Mouse (Mus musculus) liver, postnatal 0 days (tissue): ENCODE results near the gene Mak. TPM values are rescaled to one million over a fixed set of nuclear protein-coding genes. Genes with fewer than 3 reads are reported as not detected.

Source experiments
- ATAC-seq: fragments of 200-750 bp; cut with Nextera tagmentation; 2 replicates; pipeline ENCODE4 v1.8.0; 2017; ENCODE audit warnings: mild to moderate bottlenecking, moderate library complexity
- DNase-seq: peaks from one replicate; pipeline ENCODE4 v3.0.0-alpha.2; 2016
- H3K27ac ChIP-seq: fragments of 300-500 bp; sonication (generic); 2 replicates; pipeline ENCODE4 v1.5.1; 2014; ENCODE audit warnings: antibody characterized with exemption, moderate library complexity, mild to moderate bottlenecking, low read depth
- H3K27me3 ChIP-seq: fragments of 300-500 bp; sonication (generic); 2 replicates; pipeline ENCODE4 v1.6.1; 2014; ENCODE audit warnings: low read length, control low read depth, mixed read lengths; ENCODE audit not compliant: insufficient read depth
- H3K36me3 ChIP-seq: fragments of 300-500 bp; sonication (generic); replicated peaks from 2 replicates; pipeline ENCODE4 v1.6.1; 2014; ENCODE audit warnings: mild to moderate bottlenecking, control low read depth, low read length, moderate library complexity, mixed read lengths; ENCODE audit not compliant: insufficient read depth
- H3K4me1 ChIP-seq: fragments of 300-500 bp; sonication (generic); 2 replicates; pipeline ENCODE4 v1.6.1; 2014; ENCODE audit warnings: antibody characterized with exemption, mild to moderate bottlenecking, control low read depth; ENCODE audit not compliant: insufficient read depth
- H3K4me2 ChIP-seq: fragments of 300-500 bp; sonication (generic); 2 replicates; pipeline ENCODE4 v1.6.1; 2014; ENCODE audit warnings: low read depth, mild to moderate bottlenecking, low read length, moderate library complexity, mixed read lengths
- H3K4me3 ChIP-seq: fragments of 300-500 bp; sonication (generic); 2 replicates; pipeline ENCODE4 v1.5.1; 2014; ENCODE audit warnings: low read depth, low read length
- H3K9ac ChIP-seq: fragments of 300-500 bp; sonication (generic); replicated peaks from 2 replicates; pipeline ENCODE4 v1.6.1; 2014; ENCODE audit warnings: mild to moderate bottlenecking, moderate library complexity
- H3K9me3 ChIP-seq: fragments of 300-500 bp; sonication (generic); 2 replicates; pipeline ENCODE4 v1.6.1; 2016; ENCODE audit warnings: mild to moderate bottlenecking, control low read depth, low read length, mixed read lengths
- CTCF ChIP-seq: sonication (generic); IDR thresholded peaks from 2 replicates; pipeline ENCODE4 v1.5.1; 2016; ENCODE audit warnings: antibody characterized with exemption, low read depth
- EP300 ChIP-seq: IDR thresholded peaks from 2 replicates; pipeline ENCODE4 v1.6.1; 2016; ENCODE audit warnings: antibody characterized with exemption, low read depth, mild to moderate bottlenecking
- WGBS: fragments of 180-500 bp; shearing (Covaris S2); extraction: QIAGEN DNeasy Blood & Tissue Kit; methylation state at CpG from one replicate; pipeline ENCODE4 v1.1.7; 2014; ENCODE audit not compliant: insufficient replicate concordance; 5-methylcytosine and 5-hydroxymethylcytosine counted together
- polyA plus RNA-seq: library from polyadenylated mRNA; unstranded; fragments of >200 nt; fragmentation: Nextera tagmentation; extraction: Ambion mirVana; gene quantifications from 2 replicates; pipeline ENCODE4 v1.2.1, GENCODE M21; 2015

Mak gene
- polyA plus RNA-seq, 1 experiment from 2014 or later = 0.08 TPM

GRCm38 (mm10) chr13:41078690-41079420 lies 651 bp downstream of the Mak start:
- TF ChIP-seq EP300 (no peak), CTCF (no peak)
- Histone ChIP-seq H3K4me2 (peak overlapping the region; percentile 73), H3K27me3 (peaks cover 23% of the 10 kb centered on the region), H3K9me3 (no peaks in the 10 kb centered on the region), H3K4me1 (peaks cover 11% of the 10 kb centered on the region), H3K4me3 (peak overlapping the region; percentile 44), H3K9ac (no peak overlapping the region), H3K36me3 (no peaks in the 10 kb centered on the region), H3K27ac (no peak overlapping the region)
- ATAC-seq (peak; percentile 38), DNase-seq (no peak)
- 13% methylated on average over 22 of the region's 24 CpGs for WGBS

GRCm38 (mm10) chr13:41077921-41078320 lies 1.6 kb downstream of the Mak start:
- DNase-seq (no peak), ATAC-seq (no peak)
- H3K4me2 ChIP-seq = no peak overlapping the region
- peaks cover 11% of the 10 kb centered on the region for H3K4me1 ChIP-seq
- H3K27me3 ChIP-seq = peaks cover 23% of the 10 kb centered on the region
- TF ChIP-seq EP300 (no peak), CTCF (no peak)
- no peaks in the 10 kb centered on the region for H3K9me3 ChIP-seq
- H3K4me3 ChIP-seq = no peak overlapping the region
- H3K36me3 ChIP-seq = no peaks in the 10 kb centered on the region
- WGBS = 60% methylated on average over 9 of the region's 9 CpGs
- no peak overlapping the region for H3K27ac ChIP-seq
- H3K9ac ChIP-seq = no peak overlapping the region

- no peak overlapping the region for H3K27ac ChIP-seq
- TF ChIP-seq CTCF (no peak), EP300 (no peak)
- 63% methylated on average over 5 of the region's 5 CpGs for WGBS
- peaks cover 13% of the 10 kb centered on the region for H3K27me3 ChIP-seq
- ATAC-seq (no peak), DNase-seq (no peak)
- no peak overlapping the region for H3K9ac ChIP-seq
- no peaks in the 10 kb centered on the region for H3K36me3 ChIP-seq
- H3K9me3 ChIP-seq = no peaks in the 10 kb centered on the region
- H3K4me1 ChIP-seq = peaks cover 1% of the 10 kb centered on the region
- H3K4me3 ChIP-seq = no peak overlapping the region
- H3K4me2 ChIP-seq = no peak overlapping the region
Measured at GRCm38 (mm10) chr13:41073819-41074218, 5.7 kb downstream of the Mak start.

GRCm38 (mm10) chr13:41071617-41072016 lies 7.9 kb downstream of the Mak start:
- ATAC-seq (no peak), DNase-seq (no peak)
- Histone ChIP-seq H3K4me3 (no peak overlapping the region), H3K27me3 (no peaks in the 10 kb centered on the region), H3K27ac (no peak overlapping the region), H3K4me1 (no peaks in the 10 kb centered on the region), H3K4me2 (no peak overlapping the region), H3K9ac (no peak overlapping the region), H3K36me3 (no peaks in the 10 kb centered on the region), H3K9me3 (no peaks in the 10 kb centered on the region)
- TF ChIP-seq CTCF (no peak), EP300 (no peak)
- 88% methylated on average over 11 of the region's 11 CpGs for WGBS

- DNase-seq = no peak
- no peaks in the 10 kb centered on the region for H3K36me3 ChIP-seq
- 91% methylated on average over 4 of the region's 4 CpGs for WGBS
Measured at GRCm38 (mm10) chr13:41067618-41068017, 11.9 kb downstream of the Mak start.

GRCm38 (mm10) chr13:41051965-41052364 lies 27.5 kb downstream of the Mak start:
- WGBS = 57% methylated on average over 5 of the region's 5 CpGs
- no peaks in the 10 kb centered on the region for H3K4me1 ChIP-seq
- H3K27me3 ChIP-seq = no peaks in the 10 kb centered on the region
- H3K4me2 ChIP-seq = no peak overlapping the region
- no peaks in the 10 kb centered on the region for H3K9me3 ChIP-seq
- H3K36me3 ChIP-seq = no peaks in the 10 kb centered on the region
- H3K4me3 ChIP-seq = no peak overlapping the region
- TF ChIP-seq EP300 (no peak), CTCF (no peak)
- H3K9ac ChIP-seq = no peak overlapping the region
- H3K27ac ChIP-seq = no peak overlapping the region
- ATAC-seq = no peak
- no peak for DNase-seq

More at GRCm38 (mm10) chr13:41067618-41068017, 11.9 kb downstream of the Mak start:
- no peak overlapping the region for H3K4me2 ChIP-seq
- no peak for ATAC-seq
- H3K27ac ChIP-seq = no peak overlapping the region
- TF ChIP-seq CTCF (no peak), EP300 (no peak)
- no peak overlapping the region for H3K4me3 ChIP-seq
- H3K4me1 ChIP-seq = no peaks in the 10 kb centered on the region
- no peak overlapping the region for H3K9ac ChIP-seq
- no peaks in the 10 kb centered on the region for H3K27me3 ChIP-seq
- H3K9me3 ChIP-seq = no peaks in the 10 kb centered on the region
